Mouse (Mus musculus): ENCODE measurements around the gene Rap1gap2.

Rap1gap2 gene

DNA sequence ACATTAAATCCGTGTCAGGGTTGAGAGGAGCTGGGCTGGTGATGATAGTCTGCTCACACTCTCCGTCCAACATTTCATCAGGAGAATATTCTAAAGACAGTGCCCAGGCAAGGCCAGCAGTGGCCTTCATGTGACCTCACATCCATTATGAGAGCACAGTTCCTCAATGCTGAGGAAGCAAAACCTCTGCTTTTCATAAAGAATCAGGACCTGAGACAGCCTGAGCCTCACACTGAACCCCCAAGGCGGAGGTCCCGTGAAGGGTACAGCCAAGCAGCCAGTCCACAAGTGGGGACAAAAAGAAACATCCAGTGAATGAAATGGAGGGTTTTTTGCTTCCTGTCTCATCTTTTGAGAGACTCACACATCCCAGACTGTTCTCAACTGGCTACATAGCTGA lies 78.3 kb downstream of the Rap1gap2 start:
- DNase-seq, result no peak

DNA sequence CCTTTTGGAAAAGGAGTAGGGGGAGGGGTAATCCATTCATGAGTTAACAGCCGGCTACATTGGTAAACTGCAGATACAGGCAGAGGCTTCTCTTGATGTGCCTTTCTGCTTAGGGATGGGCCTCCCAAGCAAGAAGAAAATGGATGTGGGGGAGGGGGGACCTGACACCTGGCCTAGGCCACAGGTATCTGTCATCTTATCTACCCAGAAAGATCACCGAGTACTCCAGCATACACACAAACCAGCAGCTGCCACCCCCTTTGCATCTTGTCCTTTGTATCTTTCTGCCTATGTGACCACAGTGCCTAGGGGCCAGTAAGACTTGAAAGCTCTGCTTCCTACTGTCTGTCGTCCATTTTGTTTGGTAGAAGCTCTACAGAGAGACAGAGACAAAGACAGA lies 79.0 kb downstream of the Rap1gap2 start:
- no peak for DNase-seq

DNA sequence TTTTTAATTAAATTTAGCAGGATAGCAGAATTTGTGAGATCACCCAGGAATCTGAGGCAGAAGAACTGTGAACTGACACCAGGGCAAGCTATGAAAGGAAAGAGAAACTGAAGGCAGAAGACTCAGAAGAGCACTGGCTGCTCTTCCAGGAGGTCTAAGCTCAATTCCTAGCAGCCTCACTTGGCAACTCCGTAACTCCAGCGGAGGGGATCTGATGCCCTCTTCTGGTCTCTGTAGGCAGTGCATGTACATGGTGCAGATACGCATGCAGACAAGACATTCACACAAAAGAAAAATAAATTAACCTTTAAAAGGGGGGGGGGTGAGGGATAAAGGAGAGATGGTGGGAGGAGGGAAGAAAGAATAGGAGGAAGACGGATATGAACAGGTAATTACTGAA lies 80.9 kb downstream of the Rap1gap2 start:
- no peak for DNase-seq

GRCm38 (mm10) chr11:74527555-74527954 lies 83.2 kb downstream of the Rap1gap2 start:
- DNase-seq, result no peak

DNA sequence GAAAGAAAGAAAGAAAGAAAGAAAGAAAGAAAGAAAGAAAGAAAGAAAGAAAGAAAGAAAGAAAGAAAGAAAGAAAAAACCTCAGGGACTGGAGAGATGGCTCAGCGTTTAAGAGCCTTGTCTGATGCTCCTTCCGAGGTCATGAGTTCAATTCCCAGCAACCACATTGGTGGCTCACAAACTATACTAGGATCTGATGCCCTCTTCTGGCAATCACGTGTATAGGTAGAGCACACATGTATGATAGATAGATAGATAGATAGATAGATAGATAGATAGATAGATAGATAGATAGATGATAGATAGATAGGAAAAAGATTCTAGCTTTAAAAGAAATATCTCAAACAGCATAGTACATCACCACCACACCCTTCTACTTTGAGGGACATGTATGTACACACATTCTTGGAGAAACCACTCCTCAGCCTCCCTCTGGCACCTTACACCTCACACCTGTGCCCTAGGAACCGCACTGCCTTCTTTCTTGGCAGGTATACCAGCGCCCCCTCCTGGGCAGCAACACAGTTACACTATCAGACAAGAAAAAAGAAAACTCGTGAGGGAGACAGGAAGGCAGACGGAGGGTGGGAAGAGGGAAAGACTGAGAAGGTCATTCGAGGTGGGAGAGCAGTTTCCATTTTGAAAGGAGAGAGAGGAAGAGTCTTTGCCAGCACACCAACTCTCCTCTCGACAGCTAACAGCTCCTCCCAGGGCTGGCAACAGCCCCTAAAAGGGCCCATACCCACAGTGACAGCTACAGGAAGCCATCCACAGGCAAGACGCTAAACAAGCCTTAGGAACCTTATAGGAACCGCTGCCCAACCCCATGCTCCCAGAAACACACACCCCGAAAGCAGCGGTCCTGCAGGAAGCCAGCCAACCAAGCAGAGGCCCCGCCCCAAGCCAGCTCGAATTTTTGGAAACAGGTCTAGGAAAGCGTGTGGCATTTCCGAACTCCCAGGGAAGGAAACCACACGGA lies 84.2 kb downstream of the Rap1gap2 start:
- DNase-seq, result no peak

DNA sequence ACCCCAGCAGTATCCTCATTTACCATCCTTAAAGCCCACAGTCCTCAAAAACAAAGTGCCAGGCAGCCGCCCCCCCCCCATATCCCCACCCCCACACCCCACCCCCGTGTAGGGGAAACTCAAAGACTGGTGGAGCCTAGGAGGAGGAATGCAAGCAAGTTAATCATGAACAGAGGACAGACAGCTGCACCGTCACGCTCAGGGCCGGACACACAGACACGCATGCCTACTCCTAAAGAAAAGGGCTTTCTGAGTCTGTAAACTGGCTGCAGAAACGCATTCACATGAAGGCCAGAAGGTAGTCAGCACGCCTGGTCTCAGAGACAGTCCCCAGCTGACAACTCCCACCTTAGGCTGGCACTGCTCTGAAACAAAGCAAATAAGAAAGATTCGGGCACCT lies 85.1 kb downstream of the Rap1gap2 start:
- DNase-seq, result no peak

DNA sequence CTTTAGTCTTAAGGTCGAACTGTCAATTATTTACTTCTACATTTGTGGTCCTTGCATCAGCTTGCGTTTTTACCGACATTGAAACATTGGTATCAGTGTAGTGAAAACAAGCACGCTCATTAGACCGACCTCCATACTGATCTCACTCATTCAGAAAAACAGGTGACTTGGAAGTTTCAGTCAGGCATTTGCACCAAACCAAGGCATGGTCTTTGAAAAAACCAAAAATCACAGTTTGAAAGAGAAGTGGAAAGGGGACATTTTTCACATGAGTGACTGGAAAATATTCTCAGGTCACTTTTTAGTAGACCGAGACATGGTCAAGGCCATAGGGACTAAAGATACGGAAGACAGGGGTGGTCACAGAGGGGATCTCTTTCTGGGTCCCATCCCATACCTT lies 85.5 kb downstream of the Rap1gap2 start:
- DNase-seq, result no peak

GRCm38 (mm10) chr11:74524050-74524965 lies 86.4 kb downstream of the Rap1gap2 start:
- DNase-seq, result no peak

DNA sequence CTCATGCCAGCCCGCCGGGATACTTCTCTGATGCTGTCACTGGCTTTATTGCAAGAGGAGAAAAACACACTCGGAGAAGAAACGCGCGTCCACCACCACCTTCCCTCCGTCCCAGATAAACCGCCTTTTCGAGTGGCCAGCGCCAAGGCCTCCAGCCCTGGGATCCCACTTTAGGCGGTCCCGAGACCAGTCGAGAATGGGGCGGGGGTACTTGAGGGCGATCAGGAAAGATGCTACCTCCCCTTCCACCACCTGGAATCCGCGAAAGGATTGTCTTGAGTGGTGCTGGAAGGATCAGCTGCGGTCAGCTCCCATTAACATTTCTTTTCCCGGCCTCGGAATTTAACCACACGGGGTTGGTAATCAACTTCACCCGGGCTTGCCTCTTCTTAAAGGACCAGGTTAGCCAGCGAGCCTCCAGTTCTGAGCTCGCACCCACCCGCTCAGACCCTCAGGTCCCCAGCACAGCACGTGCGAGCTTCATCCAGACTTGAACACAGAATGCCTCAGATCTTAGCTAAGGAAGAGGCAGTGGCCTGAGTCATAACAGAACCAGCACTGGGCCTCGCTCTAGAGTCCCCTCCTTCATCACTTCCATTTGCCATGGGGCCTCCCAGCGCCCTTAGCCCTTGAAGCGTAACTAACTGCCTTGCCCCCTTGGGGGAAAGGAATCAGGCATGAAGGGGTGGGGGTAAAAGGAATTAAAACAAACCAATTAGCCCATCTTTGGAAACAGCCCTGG lies 87.3 kb downstream of the Rap1gap2 start:
- DNase-seq, result no peak

- no peak for DNase-seq
Measured at GRCm38 (mm10) chr11:74522487-74523209, 88.1 kb downstream of the Rap1gap2 start.

- DNase-seq, result no peak
Measured at GRCm38 (mm10) chr11:74521981-74522486, 88.7 kb downstream of the Rap1gap2 start.

- no peak for DNase-seq
Measured at GRCm38 (mm10) chr11:74520201-74520600, 90.5 kb downstream of the Rap1gap2 start.

GRCm38 (mm10) chr11:74516112-74516511 lies 94.6 kb downstream of the Rap1gap2 start:
- peak; percentile 86 for DNase-seq

GRCm38 (mm10) chr11:74515046-74515445 lies 95.7 kb downstream of the Rap1gap2 start:
- no peak for DNase-seq

DNA sequence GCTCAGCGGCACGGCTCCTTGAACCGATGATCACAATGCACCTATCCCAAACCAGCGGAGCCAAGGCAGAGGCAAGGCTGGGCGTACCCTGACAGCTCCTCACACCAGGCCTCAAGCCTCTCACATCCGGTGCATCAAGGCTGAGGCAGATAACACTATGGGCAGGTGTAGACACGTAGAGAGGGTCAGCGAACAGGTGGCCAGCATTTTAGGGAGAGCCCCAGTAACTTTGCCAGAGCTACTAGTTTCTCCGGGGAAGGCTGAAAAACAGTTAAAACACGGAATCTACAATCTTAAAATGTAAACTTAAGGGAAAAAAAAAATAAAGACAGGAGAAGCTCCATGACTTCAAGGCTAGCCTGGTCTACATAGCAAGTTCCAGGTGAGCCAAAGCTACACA lies 98.1 kb downstream of the Rap1gap2 start:
- DNase-seq, result no peak

DNA sequence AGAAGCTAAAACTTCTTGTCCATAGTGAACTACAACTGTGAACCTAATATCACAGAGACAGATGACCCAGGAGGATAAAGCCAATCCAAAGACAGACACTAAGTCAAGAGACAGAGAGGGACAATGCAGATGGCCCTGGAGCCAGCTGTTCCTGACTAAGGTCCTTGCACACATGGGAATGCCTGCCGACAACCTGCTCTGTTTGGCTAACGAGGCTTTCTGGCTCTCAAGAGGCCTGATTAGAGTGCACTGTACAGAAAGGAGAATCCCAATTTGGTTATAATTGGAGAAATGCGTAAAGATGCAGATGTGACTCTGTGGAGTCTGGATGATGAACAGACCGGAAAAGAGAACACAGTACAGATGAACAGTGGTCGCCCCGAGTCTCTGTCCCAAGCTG lies 104.4 kb downstream of the Rap1gap2 start:
- no peak for DNase-seq

- DNase-seq, result no peak
Measured at GRCm38 (mm10) chr11:74502485-74502884, 108.2 kb downstream of the Rap1gap2 start.

DNA sequence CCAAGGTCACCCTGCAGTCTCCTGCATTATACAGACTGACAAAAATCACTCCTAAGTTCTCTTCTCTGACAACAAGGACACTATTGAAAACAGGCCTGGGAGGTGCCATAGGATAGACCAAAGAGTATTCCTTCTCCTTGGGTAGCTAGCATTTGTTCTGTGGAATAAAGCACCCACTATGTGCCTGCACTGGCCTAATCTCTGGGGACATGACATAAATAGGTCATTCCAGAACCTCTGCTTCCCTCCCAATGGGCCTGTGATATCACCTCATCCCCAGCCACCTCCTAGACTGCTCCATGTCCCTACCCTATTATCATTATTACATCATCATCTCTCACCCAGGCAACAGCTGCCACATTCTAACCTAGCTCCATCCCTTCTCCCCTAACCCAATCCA lies 108.7 kb downstream of the Rap1gap2 start:
- DNase-seq, result no peak

DNA sequence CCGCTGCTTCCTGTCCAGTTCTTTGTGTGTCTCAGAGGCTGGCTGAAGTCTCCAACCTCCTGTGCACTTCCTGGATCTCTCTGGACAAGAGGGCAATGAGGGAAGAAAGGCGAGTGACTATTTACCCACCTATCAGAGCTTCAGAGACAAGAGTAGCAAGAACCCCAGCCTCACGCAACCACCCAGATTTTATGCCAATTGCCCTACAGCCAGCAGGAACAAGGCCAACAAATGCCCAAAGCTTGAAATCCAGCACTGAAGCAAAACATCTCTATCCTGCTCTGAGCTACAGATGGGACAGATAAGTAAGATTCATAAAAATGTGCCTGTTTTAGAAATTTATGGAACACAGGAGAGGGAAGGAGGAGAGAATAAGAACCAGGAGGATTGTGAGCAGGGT lies 109.7 kb downstream of the Rap1gap2 start:
- no peak for DNase-seq

- no peak for DNase-seq
Measured at GRCm38 (mm10) chr11:74499521-74500099, 111.1 kb downstream of the Rap1gap2 start.

GRCm38 (mm10) chr11:74499058-74499457 lies 111.7 kb downstream of the Rap1gap2 start:
- no peak for DNase-seq

GRCm38 (mm10) chr11:74496581-74496980 lies 114.1 kb downstream of the Rap1gap2 start:
- no peak for DNase-seq
